Mouse (Mus musculus) spleen, adult 2 months (tissue): ENCODE results near the gene Olfr1260.

Source experiments
- CTCF ChIP-seq: fragments of 200-500 bp; IDR thresholded peaks from 2 replicates; pipeline ENCODE4 v1.5.1; 2011; ENCODE audit warnings: mild to moderate bottlenecking, inconsistent platforms; ENCODE audit not compliant: insufficient read depth, insufficient read length, insufficient replicate concordance; ENCODE audit errors: extremely low read depth
- POLR2A ChIP-seq: fragments of 200-500 bp; IDR thresholded peaks from 2 replicates; pipeline ENCODE4 v1.6.1; 2011; ENCODE audit warnings: low read depth, low read length, inconsistent platforms

- TF ChIP-seq CTCF (no peak), POLR2A (no peak)
These were observed 25.6 kb upstream of the Olfr1260 start, which contains the start of gene Olfr1259 for GRCm38 (mm10) chr2:89948564-89948963.
